Mouse (Mus musculus): ENCODE data around the gene Iqch. TPM values are rescaled to one million over a fixed set of nuclear protein-coding genes. Genes with fewer than 3 reads are reported as not detected.

Gene Iqch
- polyA plus RNA-seq, 1 experiment from 2014 or later, result 0.22 TPM

- Histone ChIP-seq H3K4me3 (ENCODE audit: low read depth, low read length) (no peak overlapping the region), H3K27me3 (ENCODE audit: control insufficient read depth, insufficient read depth, low read length) (no peaks in the 10 kb centered on the region), H3K27ac (ENCODE audit: low read length) (no peak overlapping the region), H3K9ac (replicated peaks; ENCODE audit: low read depth, low read length) (no peak overlapping the region), H3K36me3 (ENCODE audit: control insufficient read depth, insufficient read depth, low read length) (no peaks in the 10 kb centered on the region), H3K9me3 (ENCODE audit: control insufficient read depth, low read depth, low read length) (peaks cover 3% of the 10 kb centered on the region; the same call in 1 of the 2 replicates), H3K4me1 (ENCODE audit: control insufficient read depth, insufficient read depth, low read length) (no peaks in the 10 kb centered on the region), H3K4me2 (replicated peaks; ENCODE audit: low read depth, low read length) (no peak overlapping the region)
- no peak for ATAC-seq (ENCODE audit: insufficient number of reproducible peaks, insufficient read depth, low FRiP score, low read depth)
- WGBS, result 52% methylated on average over 6 of the region's 6 CpGs
Observed at GRCm38 (mm10) chr9:63589209-63589608, 13.1 kb downstream of the Iqch start.

DNA sequence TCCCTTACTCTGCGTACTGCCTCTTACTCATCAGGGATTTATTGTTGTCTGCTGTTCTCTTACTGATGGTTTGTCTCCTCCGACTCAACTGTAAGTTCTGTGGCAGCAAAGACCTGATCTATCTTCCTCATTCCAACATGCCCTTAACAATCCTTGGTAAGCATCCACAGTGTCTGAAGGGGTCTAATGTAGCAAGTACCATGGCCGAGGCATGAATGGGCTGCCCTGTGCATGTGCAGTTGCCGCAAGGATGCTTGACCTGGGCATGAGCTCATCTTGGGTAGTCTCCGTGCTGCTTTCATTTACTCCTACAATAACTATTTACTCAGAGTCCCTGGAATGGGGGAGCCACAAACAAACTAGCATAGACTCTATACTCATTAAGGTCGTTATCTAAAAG lies 17.0 kb downstream of the Iqch start:
- WGBS, result 81% methylated on average over 6 of the region's 6 CpGs
- no peak for ATAC-seq (ENCODE audit: insufficient number of reproducible peaks, insufficient read depth, low FRiP score, low read depth)
- Histone ChIP-seq H3K4me3 (ENCODE audit: low read depth, low read length) (no peak overlapping the region), H3K4me1 (ENCODE audit: control insufficient read depth, insufficient read depth, low read length) (no peaks in the 10 kb centered on the region), H3K36me3 (ENCODE audit: control insufficient read depth, insufficient read depth, low read length) (no peaks in the 10 kb centered on the region), H3K27ac (ENCODE audit: low read length) (no peak overlapping the region), H3K4me2 (replicated peaks; ENCODE audit: low read depth, low read length) (no peak overlapping the region), H3K9ac (replicated peaks; ENCODE audit: low read depth, low read length) (no peak overlapping the region), H3K9me3 (ENCODE audit: control insufficient read depth, low read depth, low read length) (peaks cover 3% of the 10 kb centered on the region; the same call in 1 of the 2 replicates), H3K27me3 (ENCODE audit: control insufficient read depth, insufficient read depth, low read length) (no peaks in the 10 kb centered on the region)

DNA sequence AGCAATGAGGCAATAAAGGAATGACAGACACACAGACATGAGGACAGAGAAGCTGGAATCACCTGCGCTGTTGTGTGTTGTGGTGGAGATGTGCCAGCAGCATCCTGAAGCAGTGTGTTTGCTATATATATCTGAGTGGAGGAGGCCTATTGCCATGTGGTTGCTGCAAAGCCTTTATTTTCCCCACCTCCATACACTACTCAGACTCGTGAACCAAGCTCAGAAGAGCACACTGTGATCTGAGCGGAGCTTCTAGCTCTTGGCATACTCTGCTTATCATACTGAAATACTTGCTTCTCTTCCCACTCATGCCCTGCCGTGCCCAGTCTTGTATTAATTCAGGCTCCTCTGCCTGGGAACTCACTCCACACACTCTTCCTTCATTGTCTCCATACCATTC lies 20.5 kb downstream of the Iqch start:
- Histone ChIP-seq H3K27ac (ENCODE audit: low read length) (no peak overlapping the region), H3K9me3 (ENCODE audit: control insufficient read depth, low read depth, low read length) (peaks cover 3% of the 10 kb centered on the region; the same call in 1 of the 2 replicates), H3K4me3 (ENCODE audit: low read depth, low read length) (no peak overlapping the region), H3K36me3 (ENCODE audit: control insufficient read depth, insufficient read depth, low read length) (no peaks in the 10 kb centered on the region), H3K4me2 (replicated peaks; ENCODE audit: low read depth, low read length) (no peak overlapping the region), H3K9ac (replicated peaks; ENCODE audit: low read depth, low read length) (no peak overlapping the region), H3K27me3 (ENCODE audit: control insufficient read depth, insufficient read depth, low read length) (no peaks in the 10 kb centered on the region), H3K4me1 (ENCODE audit: control insufficient read depth, insufficient read depth, low read length) (no peaks in the 10 kb centered on the region)
- WGBS, result 82% methylated on average over 4 of the region's 4 CpGs
- no peak for ATAC-seq (ENCODE audit: insufficient number of reproducible peaks, insufficient read depth, low FRiP score, low read depth)

- no peaks in the 10 kb centered on the region for H3K4me1 ChIP-seq (ENCODE audit: control insufficient read depth, insufficient read depth, low read length)
- 73% methylated on average over 2 of the region's 2 CpGs for WGBS
- H3K27ac ChIP-seq (ENCODE audit: low read length), result no peak overlapping the region
- ATAC-seq (ENCODE audit: insufficient number of reproducible peaks, insufficient read depth, low FRiP score, low read depth), result no peak
- H3K36me3 ChIP-seq (ENCODE audit: control insufficient read depth, insufficient read depth, low read length), result no peaks in the 10 kb centered on the region
- no peaks in the 10 kb centered on the region for H3K27me3 ChIP-seq (ENCODE audit: control insufficient read depth, insufficient read depth, low read length)
- H3K9me3 ChIP-seq (ENCODE audit: control insufficient read depth, low read depth, low read length), result no peaks in the 10 kb centered on the region
- H3K4me3 ChIP-seq (ENCODE audit: low read depth, low read length), result no peak overlapping the region
- H3K9ac ChIP-seq (replicated peaks; ENCODE audit: low read depth, low read length), result no peak overlapping the region
- H3K4me2 ChIP-seq (replicated peaks; ENCODE audit: low read depth, low read length), result no peak overlapping the region
Observed at GRCm38 (mm10) chr9:63580046-63580445, 22.2 kb downstream of the Iqch start.

GRCm38 (mm10) chr9:63579644-63580043 lies 22.6 kb downstream of the Iqch start:
- H3K4me1 ChIP-seq (ENCODE audit: control insufficient read depth, insufficient read depth, low read length), result no peaks in the 10 kb centered on the region
- no peak overlapping the region for H3K27ac ChIP-seq (ENCODE audit: low read length)
- WGBS, result 90% methylated on average over 5 of the region's 5 CpGs
- no peak for ATAC-seq (ENCODE audit: insufficient number of reproducible peaks, insufficient read depth, low FRiP score, low read depth)
- H3K4me2 ChIP-seq (replicated peaks; ENCODE audit: low read depth, low read length), result no peak overlapping the region
- H3K36me3 ChIP-seq (ENCODE audit: control insufficient read depth, insufficient read depth, low read length), result no peaks in the 10 kb centered on the region
- no peak overlapping the region for H3K4me3 ChIP-seq (ENCODE audit: low read depth, low read length)
- H3K27me3 ChIP-seq (ENCODE audit: control insufficient read depth, insufficient read depth, low read length), result no peaks in the 10 kb centered on the region
- H3K9ac ChIP-seq (replicated peaks; ENCODE audit: low read depth, low read length), result no peak overlapping the region
- H3K9me3 ChIP-seq (ENCODE audit: control insufficient read depth, low read depth, low read length), result no peaks in the 10 kb centered on the region

GRCm38 (mm10) chr9:63577469-63577868 lies 24.8 kb downstream of the Iqch start:
- no peaks in the 10 kb centered on the region for H3K4me1 ChIP-seq (ENCODE audit: control insufficient read depth, insufficient read depth, low read length)
- 79% methylated on average over 3 of the region's 3 CpGs for WGBS
- ATAC-seq (ENCODE audit: insufficient number of reproducible peaks, insufficient read depth, low FRiP score, low read depth), result no peak
- no peak overlapping the region for H3K27ac ChIP-seq (ENCODE audit: low read length)
- H3K27me3 ChIP-seq (ENCODE audit: control insufficient read depth, insufficient read depth, low read length), result no peaks in the 10 kb centered on the region
- H3K4me3 ChIP-seq (ENCODE audit: low read depth, low read length), result no peak overlapping the region
- H3K36me3 ChIP-seq (ENCODE audit: control insufficient read depth, insufficient read depth, low read length), result no peaks in the 10 kb centered on the region
- no peak overlapping the region for H3K9ac ChIP-seq (replicated peaks; ENCODE audit: low read depth, low read length)
- H3K4me2 ChIP-seq (replicated peaks; ENCODE audit: low read depth, low read length), result no peak overlapping the region
- no peaks in the 10 kb centered on the region for H3K9me3 ChIP-seq (ENCODE audit: control insufficient read depth, low read depth, low read length)

DNA sequence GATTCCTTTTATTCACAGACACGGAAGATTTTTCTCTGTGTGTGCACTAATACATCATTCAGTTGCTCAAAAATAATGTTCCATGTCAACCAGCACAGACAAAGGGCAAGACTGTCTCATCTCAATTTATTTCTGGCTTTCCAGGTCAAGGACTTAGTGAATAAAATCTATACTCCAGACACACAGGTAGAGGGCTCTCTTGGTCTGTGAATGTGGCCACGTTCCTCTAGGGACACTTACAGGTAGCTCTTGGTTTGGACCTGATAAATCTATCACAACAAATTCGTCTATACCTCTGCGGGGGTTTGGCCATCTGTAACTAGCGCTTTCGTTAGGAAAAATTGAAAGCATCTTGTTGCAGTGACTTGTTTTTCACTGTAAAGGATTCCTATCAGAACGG lies 29.4 kb downstream of the Iqch start:
- ATAC-seq (ENCODE audit: insufficient number of reproducible peaks, insufficient read depth, low FRiP score, low read depth), result no peak
- no peaks in the 10 kb centered on the region for H3K27me3 ChIP-seq (ENCODE audit: control insufficient read depth, insufficient read depth, low read length)
- no peak overlapping the region for H3K27ac ChIP-seq (ENCODE audit: low read length)
- WGBS, result 68% methylated on average over 7 of the region's 7 CpGs
- no peak overlapping the region for H3K9ac ChIP-seq (replicated peaks; ENCODE audit: low read depth, low read length)
- no peaks in the 10 kb centered on the region for H3K9me3 ChIP-seq (ENCODE audit: control insufficient read depth, low read depth, low read length)
- H3K4me1 ChIP-seq (ENCODE audit: control insufficient read depth, insufficient read depth, low read length), result 0 out of 2 replicates have a peak, but pooled peaks cover 3% of the 10 kb centered on the region
- no peak overlapping the region for H3K4me3 ChIP-seq (ENCODE audit: low read depth, low read length)
- no peaks in the 10 kb centered on the region for H3K36me3 ChIP-seq (ENCODE audit: control insufficient read depth, insufficient read depth, low read length)
- no peak overlapping the region for H3K4me2 ChIP-seq (replicated peaks; ENCODE audit: low read depth, low read length)

GRCm38 (mm10) chr9:63571895-63572294 lies 30.4 kb downstream of the Iqch start:
- Histone ChIP-seq H3K9me3 (ENCODE audit: control insufficient read depth, low read depth, low read length) (no peaks in the 10 kb centered on the region), H3K36me3 (ENCODE audit: control insufficient read depth, insufficient read depth, low read length) (no peaks in the 10 kb centered on the region), H3K27ac (ENCODE audit: low read length) (no peak overlapping the region), H3K4me1 (ENCODE audit: control insufficient read depth, insufficient read depth, low read length) (0 out of 2 replicates have a peak, but pooled peaks cover 3% of the 10 kb centered on the region), H3K4me2 (replicated peaks; ENCODE audit: low read depth, low read length) (no peak overlapping the region), H3K4me3 (ENCODE audit: low read depth, low read length) (no peak overlapping the region), H3K27me3 (ENCODE audit: control insufficient read depth, insufficient read depth, low read length) (no peaks in the 10 kb centered on the region), H3K9ac (replicated peaks; ENCODE audit: low read depth, low read length) (no peak overlapping the region)
- 42% methylated on average over 6 of the region's 6 CpGs for WGBS
- no peak for ATAC-seq (ENCODE audit: insufficient number of reproducible peaks, insufficient read depth, low FRiP score, low read depth)

DNA sequence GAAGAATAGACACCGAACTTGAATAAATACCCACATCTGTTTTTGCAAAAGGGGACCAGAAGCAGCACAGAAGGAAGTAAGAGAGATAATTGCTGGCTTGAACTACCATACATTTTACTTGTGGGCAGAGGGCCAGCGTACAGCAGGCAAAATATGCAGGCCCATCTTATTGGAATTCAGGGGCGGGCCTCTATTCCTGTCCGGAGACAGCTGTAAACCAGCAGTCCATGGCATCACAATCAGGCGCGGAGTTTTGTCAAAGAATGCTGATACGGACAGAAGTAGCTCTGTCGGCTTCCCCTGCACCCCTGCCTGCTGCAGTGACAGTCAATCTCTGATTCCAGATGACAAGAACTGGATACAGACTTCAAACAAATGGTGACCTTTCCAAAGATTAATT lies 33.5 kb downstream of the Iqch start:
- H3K4me1 ChIP-seq (ENCODE audit: control insufficient read depth, insufficient read depth, low read length), result 0 out of 2 replicates have a peak, but pooled peaks cover 3% of the 10 kb centered on the region
- ATAC-seq (ENCODE audit: insufficient number of reproducible peaks, insufficient read depth, low FRiP score, low read depth), result no peak
- WGBS, result 22% methylated on average over 8 of the region's 8 CpGs

More for the DNA sequence above, 33.5 kb downstream of the Iqch start:
- Histone ChIP-seq H3K27ac (ENCODE audit: low read length) (no peak overlapping the region), H3K27me3 (ENCODE audit: control insufficient read depth, insufficient read depth, low read length) (no peaks in the 10 kb centered on the region), H3K9me3 (ENCODE audit: control insufficient read depth, low read depth, low read length) (no peaks in the 10 kb centered on the region), H3K9ac (replicated peaks; ENCODE audit: low read depth, low read length) (no peak overlapping the region), H3K4me2 (replicated peaks; ENCODE audit: low read depth, low read length) (no peak overlapping the region), H3K36me3 (ENCODE audit: control insufficient read depth, insufficient read depth, low read length) (no peaks in the 10 kb centered on the region), H3K4me3 (ENCODE audit: low read depth, low read length) (no peak overlapping the region)

Data from stomach, embryonic 14.5 days (tissue).